Mouse (Mus musculus) bone marrow, adult 2 months (tissue): Measurements from ENCODE around the gene Hes1. TPM values are rescaled to one million over a fixed set of nuclear protein-coding genes. Genes with fewer than 3 reads are reported as not detected.

Experiments
- H3K27ac ChIP-seq: fragments of 200-500 bp; 2 replicates; pipeline ENCODE4 v1.5.1; 2012; ENCODE audit warnings: low read depth, mild to moderate bottlenecking, control low read depth, inconsistent platforms, low read length; ENCODE audit not compliant: control insufficient read depth, poor library complexity, insufficient read depth
- H3K4me1 ChIP-seq: fragments of 200-500 bp; 2 replicates; pipeline ENCODE4 v1.6.1; 2011; ENCODE audit warnings: low read length; ENCODE audit not compliant: control insufficient read depth, insufficient read depth
- H3K4me3 ChIP-seq: fragments of 200-500 bp; replicated peaks from 2 replicates; pipeline ENCODE3; 2011; ENCODE audit warnings: mild to moderate bottlenecking, low read depth, low read length, control low read depth; ENCODE audit not compliant: control insufficient read depth
- CTCF ChIP-seq: fragments of 200-500 bp; IDR thresholded peaks from 2 replicates; pipeline ENCODE4 v1.5.1; 2011; ENCODE audit warnings: low read length, control low read depth; ENCODE audit not compliant: control insufficient read depth, insufficient read depth
- POLR2A ChIP-seq: fragments of 200-500 bp; IDR thresholded peaks from 2 replicates; pipeline ENCODE4 v1.6.1; 2011; ENCODE audit warnings: low read depth, mild to moderate bottlenecking, control low read depth, low read length, borderline replicate concordance; ENCODE audit not compliant: control insufficient read depth
- WGBS: fragments of 180-500 bp; shearing (Covaris S2); methylation state at CpG from one replicate; pipeline ENCODE4 v1.1.7; 2018; 5-methylcytosine and 5-hydroxymethylcytosine counted together
- polyA plus RNA-seq: library from polyadenylated mRNA; stranded (reverse); fragments of >200 nt; gene quantifications from 2 replicates; pipeline ENCODE4 v1.2.4, GENCODE M21; 2011; ENCODE audit warnings: low replicate concordance; ENCODE audit not compliant: missing spikeins, insufficient read depth, insufficient read length

Gene Hes1
- polyA plus RNA-seq, 1 experiment = 12.4 TPM

- H3K27ac ChIP-seq = no peak overlapping the region
- WGBS = 52% methylated on average over 3 of the region's 3 CpGs
- no peak overlapping the region for H3K4me3 ChIP-seq
- TF ChIP-seq POLR2A = no peak
- TF ChIP-seq CTCF = no peak
- H3K4me1 ChIP-seq = no peaks in the 10 kb centered on the region
Observed at GRCm38 (mm10) chr16:30083536-30083935, 19.4 kb downstream of the Hes1 start.

DNA sequence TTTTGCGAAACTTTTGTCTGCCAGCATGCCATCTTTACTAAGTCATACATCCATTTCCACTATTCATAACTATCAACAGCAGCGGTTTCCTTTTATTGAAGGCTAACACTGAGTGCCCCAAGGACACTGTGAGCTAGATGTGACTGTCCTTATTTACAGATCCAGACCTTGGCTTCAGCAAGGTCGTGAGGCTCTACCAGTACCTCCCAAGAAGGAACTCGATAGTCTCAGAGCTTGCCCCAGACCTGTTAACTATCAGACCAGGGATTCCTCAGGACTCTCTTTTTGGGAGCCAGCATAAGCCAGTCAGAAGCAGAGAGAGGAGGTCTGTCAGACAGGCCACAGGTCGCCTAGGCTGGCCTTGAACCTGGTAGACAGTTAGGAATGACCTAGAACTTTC is 24.5 kb downstream of the Hes1 start:
- Histone ChIP-seq H3K4me3 (no peak overlapping the region), H3K4me1 (no peaks in the 10 kb centered on the region), H3K27ac (no peak overlapping the region)
- WGBS = 80% methylated on average over 5 of the region's 5 CpGs
- TF ChIP-seq POLR2A (no peak), CTCF (no peak)

DNA sequence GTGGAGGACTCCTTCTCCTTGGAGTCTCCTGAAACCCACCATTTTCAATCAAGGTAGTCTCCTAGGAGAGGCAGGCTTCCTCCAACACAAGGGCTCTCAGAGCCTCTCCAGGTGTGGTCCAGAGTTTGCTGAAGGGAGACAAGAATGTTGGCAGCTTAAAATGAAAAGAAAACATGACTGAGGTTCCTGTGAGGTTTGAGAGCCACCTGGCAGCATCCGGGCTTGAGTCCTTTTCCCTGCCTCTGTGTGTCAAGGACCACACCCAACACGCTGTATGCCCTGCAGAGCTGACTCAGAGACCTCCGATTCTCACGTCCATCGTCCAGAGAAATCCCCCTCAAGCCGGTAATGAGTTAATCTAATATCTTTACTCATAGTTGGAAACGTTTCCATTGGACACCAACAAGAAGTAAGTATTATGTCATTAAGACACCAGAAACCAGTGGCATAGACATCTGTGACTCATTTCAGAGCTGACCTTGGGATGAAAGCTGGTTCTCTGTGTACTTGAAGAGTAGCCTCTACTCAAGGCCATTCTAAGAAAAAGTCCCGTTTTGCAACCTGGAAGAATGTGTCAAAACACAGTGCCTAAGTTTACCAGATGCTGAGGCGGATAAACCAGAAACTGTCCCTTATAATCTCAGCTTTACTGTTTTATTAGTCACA is 26.1 kb downstream of the Hes1 start:
- no peak overlapping the region for H3K27ac ChIP-seq
- WGBS = 80% methylated on average over 9 of the region's 9 CpGs
- H3K4me3 ChIP-seq = no peak overlapping the region
- TF ChIP-seq CTCF = no peak
- TF ChIP-seq POLR2A = no peak
- no peaks in the 10 kb centered on the region for H3K4me1 ChIP-seq

GRCm38 (mm10) chr16:30096050-30096449 is 31.9 kb downstream of the Hes1 start:
- WGBS = 80% methylated on average over 3 of the region's 3 CpGs
- no peaks in the 10 kb centered on the region for H3K4me1 ChIP-seq
- H3K4me3 ChIP-seq = no peak overlapping the region
- no peak for TF ChIP-seq CTCF
- no peak for TF ChIP-seq POLR2A
- H3K27ac ChIP-seq = no peak overlapping the region

DNA sequence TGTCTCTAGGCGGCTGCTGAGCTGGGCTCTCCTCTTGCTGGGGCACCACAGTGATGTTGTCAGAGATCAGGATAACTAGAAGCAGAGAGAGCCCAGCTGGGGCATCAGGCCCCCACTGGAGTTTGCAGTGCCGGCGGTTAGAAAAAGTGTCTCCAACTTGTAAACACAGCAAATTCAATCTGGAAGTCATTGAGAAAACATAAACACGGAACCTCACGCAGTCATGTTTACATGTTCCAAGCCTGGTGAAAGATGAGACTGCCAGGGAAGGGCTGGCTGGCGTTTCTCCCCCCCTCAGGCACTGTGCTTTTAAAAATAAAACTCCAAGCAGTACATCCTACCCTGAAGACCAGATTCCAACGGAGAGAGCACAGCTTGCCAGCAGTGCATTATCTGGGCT is 32.3 kb downstream of the Hes1 start:
- 82% methylated on average over 7 of the region's 7 CpGs for WGBS
- TF ChIP-seq CTCF (no peak), POLR2A (no peak)
- Histone ChIP-seq H3K27ac (no peak overlapping the region), H3K4me1 (no peaks in the 10 kb centered on the region), H3K4me3 (no peak overlapping the region)

DNA sequence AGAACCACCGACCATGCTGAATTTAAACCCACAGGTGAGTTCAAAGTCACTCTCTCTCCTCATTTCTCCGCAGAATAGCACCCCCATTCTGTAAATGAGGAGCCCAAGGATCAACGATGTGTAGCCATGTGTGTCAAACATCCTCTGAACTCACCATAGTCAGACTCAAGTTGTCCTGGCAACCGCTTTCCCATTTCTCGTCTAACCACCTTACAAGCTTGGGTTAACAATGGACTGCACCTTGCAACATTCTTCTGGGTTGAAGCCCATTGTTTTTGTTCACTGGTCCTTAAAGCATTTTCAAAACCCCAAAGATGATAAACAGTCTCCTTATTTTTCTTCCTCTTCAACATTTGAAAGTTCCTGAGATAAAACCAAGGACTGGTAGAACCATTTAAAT is 34.9 kb downstream of the Hes1 start:
- Histone ChIP-seq H3K27ac (no peak overlapping the region), H3K4me3 (no peak overlapping the region), H3K4me1 (no peaks in the 10 kb centered on the region)
- 69% methylated on average over 5 of the region's 5 CpGs for WGBS
- no peak for TF ChIP-seq CTCF
- TF ChIP-seq POLR2A = no peak

- Histone ChIP-seq H3K27ac (no peak overlapping the region), H3K4me3 (no peak overlapping the region)
- 26% methylated on average over 10 of the region's 10 CpGs for WGBS
Observed at GRCm38 (mm10) chr16:30102149-30102915, 38.1 kb downstream of the Hes1 start.

GRCm38 (mm10) chr16:30102982-30103381 is 38.8 kb downstream of the Hes1 start:
- Histone ChIP-seq H3K27ac (no peak overlapping the region), H3K4me1 (no peaks in the 10 kb centered on the region), H3K4me3 (no peak overlapping the region)
- WGBS = 22% methylated on average over 3 of the region's 3 CpGs
- TF ChIP-seq CTCF = no peak
- TF ChIP-seq POLR2A = no peak

More at GRCm38 (mm10) chr16:30102149-30102915, 38.1 kb downstream of the Hes1 start:
- H3K4me1 ChIP-seq = no peaks in the 10 kb centered on the region
- TF ChIP-seq POLR2A (no peak), CTCF (no peak)
